20 mouse cellular contexts compared by ENCODE assay signal in the genomic region with DNA sequence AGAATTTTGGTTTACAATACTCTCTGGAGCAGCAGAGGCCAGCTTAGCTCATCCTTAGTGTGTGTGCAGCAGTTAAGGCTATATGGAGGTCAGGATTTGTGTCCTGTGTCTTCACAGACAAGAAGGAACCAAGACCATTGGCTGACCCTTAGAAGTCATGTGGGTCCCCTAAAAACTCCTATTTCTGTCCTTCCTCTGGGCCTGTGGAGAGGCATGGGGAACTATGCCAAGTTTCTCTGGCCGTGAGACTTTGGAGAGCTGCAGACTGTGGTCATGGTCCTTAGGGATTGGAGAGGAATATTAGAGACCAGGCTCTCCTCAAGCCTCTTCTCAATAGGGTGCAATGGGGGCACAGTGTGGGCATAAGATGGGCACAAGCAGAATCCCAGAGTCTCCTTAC. TPM values are rescaled to one million over a fixed set of nuclear protein-coding genes. Genes with fewer than 3 reads are reported as not detected.
DNase-seq lines count a peak whose midpoint lies in the region; ATAC-seq and TF ChIP-seq lines count a peak whose summit lies in the region.
"Not testable (repeated sequence)": the region's sequence is repeated elsewhere in the genome, so short reads cannot be mapped to it uniquely, and the experiment has no call there.
"Had no signal": no experiment of that assay in that cellular context is flagged by ENCODE, and none has a peak within 500 bp of the region (broad histone marks: within the 10 kb centered on the region; RNA-seq: fewer than 3 reads in every experiment).

No protein-coding gene starts in this region.

- 95% methylated on average over 1 of the region's 1 CpGs for WGBS in limb, embryonic 11.5 days

- H3K36me3 ChIP-seq in limb, embryonic 11.5 days (ENCODE audit: control insufficient read depth, insufficient read depth, low read length) = not testable (repeated sequence)

- DNase-seq in gastrocnemius, adult 2 months = not testable (repeated sequence)
- DNase-seq in heart, adult 11 months = peak; percentile 95
- DNase-seq in heart, adult 8-10 months (ENCODE audit: low spot score) = peak; percentile 11
- peak; percentile 19 to 27 for DNase-seq in heart, postnatal 10 days
- peak; percentile 19 for DNase-seq in heart, postnatal 4 days
- DNase-seq in limb, embryonic 11.5 days (ENCODE audit: low spot score) = peak; percentile 2

- H3K9me3 ChIP-seq in limb, embryonic 11.5 days (ENCODE audit: control insufficient read depth, low read length) = not testable (repeated sequence)

- not testable (repeated sequence) for H3K4me1 ChIP-seq in limb, embryonic 11.5 days (ENCODE audit: control insufficient read depth, insufficient read depth, low read length)

- TF ChIP-seq CTCF in gastrocnemius, adult 2 months (IDR thresholded peaks at IDR 0.05) = not testable (repeated sequence)

- H3K27me3 ChIP-seq in limb, embryonic 11.5 days (ENCODE audit: control insufficient read depth, insufficient read depth, low read length) = not testable (repeated sequence)

- not testable (repeated sequence) for ATAC-seq in limb, embryonic 11.5 days (ENCODE audit: insufficient number of reproducible peaks, low FRiP score, low TSS enrichment, low read depth)

- not testable (repeated sequence) for H3K4me3 ChIP-seq in gastrocnemius, adult 2 months; limb, embryonic 11.5 days (ENCODE audit: low read depth, low read length)

- intact Hi-C loops in gastrocnemius, adult 2 months (cut with DNase I); heart, postnatal 10 days (cut with DNase I): not testable (repeated sequence)

- H3K4me2 ChIP-seq in limb, embryonic 11.5 days (ENCODE audit: low read depth, severe bottlenecking) = not testable (repeated sequence)

- H3K9ac ChIP-seq in limb, embryonic 11.5 days (ENCODE audit: low read length) = not testable (repeated sequence)

- H3K27ac ChIP-seq in gastrocnemius, adult 2 months = peak overlapping the region; percentile 3; the same call in 1 of the 2 replicates
- H3K27ac ChIP-seq in limb, embryonic 11.5 days (replicated peaks; ENCODE audit: low read depth, low read length) = not testable (repeated sequence)

RNA-seq across cellular contexts. Expression of a gene that starts 14.8 kb away (rescaled TPM):
- not detected for total RNA-seq in gastrocnemius, adult 2 months (2021)
- total RNA-seq in heart, adult 8-10 months (2022) = not detected
- not detected for total RNA-seq in heart, postnatal 10 days (2021)
- total RNA-seq in heart, postnatal 4 days (2021) = not detected
- not detected in 2 replicates for polyA plus RNA-seq in limb, embryonic 11.5 days (2014; fragmentation: Nextera tagmentation; extraction: Ambion mirVana)
- total RNA-seq: adrenal gland, adult 2 months; adrenal gland, postnatal 14 days; adrenal gland, postnatal 36 days; ES-E14; MEL had no signal
- polyA plus RNA-seq: adrenal gland, adult 2 months; C2C12; cerebellum, adult 2 months; cortical plate, adult 2 months; embryonic facial prominence, embryonic 10.5 days; embryonic facial prominence, embryonic 12.5 days; embryonic facial prominence, embryonic 14.5 days; forebrain, embryonic 11.5 days; forebrain, embryonic 13.5 days; forebrain, embryonic 15.5 days had no signal

RNA-seq across cellular contexts. Expression of a gene that starts 45.1 kb away (rescaled TPM):
- not detected for total RNA-seq in gastrocnemius, adult 2 months (2021)
- not detected for total RNA-seq in heart, adult 8-10 months (2022)
- total RNA-seq in heart, postnatal 10 days (2021) = not detected
- total RNA-seq in heart, postnatal 4 days (2021) = not detected
- not detected in 2 replicates for polyA plus RNA-seq in limb, embryonic 11.5 days (2014; fragmentation: Nextera tagmentation; extraction: Ambion mirVana)
- total RNA-seq: adrenal gland, adult 2 months; adrenal gland, postnatal 14 days; adrenal gland, postnatal 36 days; ES-E14; MEL had no signal
- polyA plus RNA-seq: adrenal gland, adult 2 months; C2C12; cerebellum, adult 2 months; cortical plate, adult 2 months; embryonic facial prominence, embryonic 10.5 days; embryonic facial prominence, embryonic 12.5 days; embryonic facial prominence, embryonic 14.5 days; forebrain, embryonic 11.5 days; forebrain, embryonic 13.5 days; forebrain, embryonic 15.5 days had no signal
